ENCODE assay signal across 12 mouse cellular contexts in genomic region chr16:11636902-11637301, GRCm38 (mm10).
DNase-seq lines count a peak whose midpoint lies in the region; ATAC-seq and TF ChIP-seq lines count a peak whose summit lies in the region.
"Had no signal": no experiment of that assay in that cellular context is flagged by ENCODE, and none has a peak within 500 bp of the region (broad histone marks: within the 10 kb centered on the region; RNA-seq: fewer than 3 reads in every experiment).

No protein-coding gene starts in this region.

- no peak for DNase-seq in forebrain, embryonic 14.5 days (ENCODE audit: low spot score)
- peak; percentile 42 for DNase-seq in thymus, postnatal 4 days
- no peak for DNase-seq in thymus, adult 2 months
- DNase-seq in cerebellum, postnatal 36 days, result no peak
- DNase-seq in adrenal gland, adult 8-10 months, result no peak
- DNase-seq in kidney, adult 8-10 months, result no peak
- DNase-seq: adrenal gland, postnatal 14 days; cerebellum, adult 8-10 months; heart, adult 18-20 months; lung, postnatal 4 days had no signal

- WGBS in forebrain, embryonic 12.5 days, result 2% methylated on average over 3 of the region's 3 CpGs
- WGBS in forebrain, embryonic 14.5 days, result 0% methylated on average over 3 of the region's 3 CpGs
- 8% methylated on average over 3 of the region's 3 CpGs for WGBS in thymus, adult 2 months
- 0% methylated on average over 3 of the region's 3 CpGs for WGBS in midbrain, embryonic 12.5 days

- no peak for TF ChIP-seq CTCF in thymus, adult 2 months (IDR thresholded peaks at IDR 0.05; ENCODE audit: borderline replicate concordance, control insufficient read depth, extremely low read depth, insufficient read depth, low read length, poor library complexity)

- no peak for ATAC-seq in forebrain, embryonic 12.5 days (ENCODE audit: low FRiP score)
- no peak for ATAC-seq in forebrain, embryonic 14.5 days
- ATAC-seq in midbrain, embryonic 12.5 days (ENCODE audit: low FRiP score, low read depth), result no peak

- 0 out of 2 replicates have a peak overlapping the region, but pooled peaks have one; percentile 13 for H3K27ac ChIP-seq in forebrain, embryonic 12.5 days
- no peak overlapping the region for H3K27ac ChIP-seq in forebrain, embryonic 14.5 days (ENCODE audit: low read depth, low read length)
- H3K27ac ChIP-seq in thymus, adult 2 months (ENCODE audit: control insufficient read depth, insufficient read depth, low read length), result no peak overlapping the region
- peak overlapping the region; percentile 49 for H3K27ac ChIP-seq in midbrain, embryonic 12.5 days (replicated peaks)

- no peak overlapping the region for H3K4me3 ChIP-seq in forebrain, embryonic 12.5 days (replicated peaks)
- H3K4me3 ChIP-seq in forebrain, embryonic 14.5 days (ENCODE audit: low read depth, low read length), result no peak overlapping the region
- no peak overlapping the region for H3K4me3 ChIP-seq in thymus, adult 2 months (ENCODE audit: control insufficient read depth, insufficient read depth, low read length)
- no peak overlapping the region for H3K4me3 ChIP-seq in midbrain, embryonic 12.5 days

- peaks cover 15% of the 10 kb centered on the region for H3K4me1 ChIP-seq in forebrain, embryonic 12.5 days
- 0 out of 2 replicates have a peak, but pooled peaks cover 7% of the 10 kb centered on the region for H3K4me1 ChIP-seq in forebrain, embryonic 14.5 days (ENCODE audit: control insufficient read depth, insufficient read depth, low read length)
- H3K4me1 ChIP-seq in thymus, adult 2 months (replicated peaks; ENCODE audit: control insufficient read depth, insufficient read depth, low read length), result peaks cover 16% of the 10 kb centered on the region
- H3K4me1 ChIP-seq in midbrain, embryonic 12.5 days, result peaks cover 15% of the 10 kb centered on the region

- H3K27me3 ChIP-seq in forebrain, embryonic 12.5 days, result no peaks in the 10 kb centered on the region
- H3K27me3 ChIP-seq in forebrain, embryonic 14.5 days (replicated peaks; ENCODE audit: control insufficient read depth, insufficient read depth, low read length), result no peaks in the 10 kb centered on the region
- H3K27me3 ChIP-seq in thymus, adult 2 months (ENCODE audit: control insufficient read depth, insufficient read depth, low read length), result no peaks in the 10 kb centered on the region
- no peaks in the 10 kb centered on the region for H3K27me3 ChIP-seq in midbrain, embryonic 12.5 days

- H3K4me2 ChIP-seq in forebrain, embryonic 12.5 days, result no peak overlapping the region
- no peak overlapping the region for H3K4me2 ChIP-seq in forebrain, embryonic 14.5 days (ENCODE audit: low read length)
- no peak overlapping the region for H3K4me2 ChIP-seq in midbrain, embryonic 12.5 days (replicated peaks)

- H3K9ac ChIP-seq in forebrain, embryonic 12.5 days, result no peak overlapping the region
- no peak overlapping the region for H3K9ac ChIP-seq in forebrain, embryonic 14.5 days (ENCODE audit: low read length)
- H3K9ac ChIP-seq in midbrain, embryonic 12.5 days (replicated peaks), result no peak overlapping the region

- TF ChIP-seq POLR2A in thymus, adult 2 months (IDR thresholded peaks at IDR 0.05; ENCODE audit: control insufficient read depth, extremely low read depth, insufficient read depth, low read length, poor library complexity), result no peak

- H3K9me3 ChIP-seq in forebrain, embryonic 12.5 days, result no peaks in the 10 kb centered on the region
- H3K9me3 ChIP-seq in forebrain, embryonic 14.5 days (replicated peaks; ENCODE audit: control insufficient read depth, low read length), result no peaks in the 10 kb centered on the region
- H3K9me3 ChIP-seq in midbrain, embryonic 12.5 days, result no peaks in the 10 kb centered on the region

- H3K36me3 ChIP-seq in forebrain, embryonic 12.5 days (replicated peaks), result no peaks in the 10 kb centered on the region
- H3K36me3 ChIP-seq in forebrain, embryonic 14.5 days (ENCODE audit: control insufficient read depth, insufficient read depth, low read length), result no peaks in the 10 kb centered on the region
- no peaks in the 10 kb centered on the region for H3K36me3 ChIP-seq in thymus, adult 2 months (ENCODE audit: control insufficient read depth, insufficient read depth, low read length)
- no peaks in the 10 kb centered on the region for H3K36me3 ChIP-seq in midbrain, embryonic 12.5 days

Comparison
In these comparisons a context has a peak if more than half of its experiments do, and no peak if none do; other contexts are left out.
1. H3K27ac ChIP-seq: peak in forebrain, embryonic 12.5 days (single experiment) and midbrain, embryonic 12.5 days (single experiment); none in forebrain, embryonic 14.5 days (single experiment) and thymus, adult 2 months (single experiment).